Mouse (Mus musculus): ENCODE measurements around the gene Antxr1. TPM values are rescaled to one million over a fixed set of nuclear protein-coding genes. Genes with fewer than 3 reads are reported as not detected.

Gene Antxr1
- polyA plus RNA-seq (2015; fragmentation: Nextera tagmentation; extraction: Ambion mirVana): 5.9 and 6.9 TPM in 2 replicates

GRCm38 (mm10) chr6:87335091-87335934 is at the start of gene Antxr1:
Gene Antxr1, minus strand, starts transcription at chr6:87335821.
- peak within 1 kb of the TSS; percentile 94 for H3K27ac ChIP-seq (replicated peaks)
- 1% methylated on average over 54 of the region's 54 CpGs for WGBS
- DNase-seq (ENCODE audit: low spot score): peak; percentile 64
- peak within 1 kb of the TSS; percentile 88 for H3K9ac ChIP-seq (ENCODE audit: low read length)
- peak within 1 kb of the TSS; percentile 70 for H3K4me2 ChIP-seq (replicated peaks; ENCODE audit: low read depth)
- peak within 1 kb of the TSS; percentile 77 for H3K4me3 ChIP-seq (ENCODE audit: low read depth, low read length)
- no peaks in the 10 kb centered on the region for H3K36me3 ChIP-seq (ENCODE audit: control insufficient read depth, insufficient read depth, low read length)
- peak; percentile 69 for ATAC-seq (ENCODE audit: low FRiP score, low TSS enrichment)
- no peaks in the 10 kb centered on the region; the same call in 1 of the 2 replicates for H3K4me1 ChIP-seq (replicated peaks; ENCODE audit: control insufficient read depth, insufficient read depth)
- TF ChIP-seq EP300 (optimal IDR thresholded peaks at IDR 0.05) (peak; percentile 63), CTCF (IDR thresholded peaks at IDR 0.05; ENCODE audit: low read depth) (peak; percentile 67)
- H3K27me3 ChIP-seq (ENCODE audit: control insufficient read depth, insufficient read depth, low read length): no peaks in the 10 kb centered on the region
- no peaks in the 10 kb centered on the region for H3K9me3 ChIP-seq (ENCODE audit: control insufficient read depth, low read length)

- Histone ChIP-seq H3K36me3 (ENCODE audit: control insufficient read depth, insufficient read depth, low read length) (no peaks in the 10 kb centered on the region), H3K4me1 (replicated peaks; ENCODE audit: control insufficient read depth, insufficient read depth) (no peaks in the 10 kb centered on the region), H3K9me3 (ENCODE audit: control insufficient read depth, low read length) (no peaks in the 10 kb centered on the region), H3K9ac (ENCODE audit: low read length) (no peak overlapping the region), H3K4me3 (ENCODE audit: low read depth, low read length) (no peak overlapping the region), H3K27ac (replicated peaks) (no peak overlapping the region), H3K4me2 (replicated peaks; ENCODE audit: low read depth) (peak overlapping the region; percentile 62), H3K27me3 (ENCODE audit: control insufficient read depth, insufficient read depth, low read length) (no peaks in the 10 kb centered on the region)
- no peak for ATAC-seq (ENCODE audit: low FRiP score, low TSS enrichment)
- TF ChIP-seq CTCF (IDR thresholded peaks at IDR 0.05; ENCODE audit: low read depth): no peak
- no peak for TF ChIP-seq EP300 (optimal IDR thresholded peaks at IDR 0.05)
- no peak for DNase-seq (ENCODE audit: low spot score)
- WGBS: 29% methylated on average over 5 of the region's 6 CpGs
Measured at GRCm38 (mm10) chr6:87384761-87385160, 49.1 kb upstream of the Antxr1 start.

GRCm38 (mm10) chr6:87383926-87384691 is 48.5 kb upstream of the Antxr1 start:
- H3K36me3 ChIP-seq (ENCODE audit: control insufficient read depth, insufficient read depth, low read length): no peaks in the 10 kb centered on the region
- TF ChIP-seq EP300 (optimal IDR thresholded peaks at IDR 0.05) (no peak), CTCF (IDR thresholded peaks at IDR 0.05; ENCODE audit: low read depth) (peak; percentile 74)
- ATAC-seq (ENCODE audit: low FRiP score, low TSS enrichment) (no peak), DNase-seq (ENCODE audit: low spot score) (peak; percentile 63)
- no peaks in the 10 kb centered on the region for H3K27me3 ChIP-seq (ENCODE audit: control insufficient read depth, insufficient read depth, low read length)
- H3K4me3 ChIP-seq (ENCODE audit: low read depth, low read length): peak overlapping the region; percentile 33
- H3K4me1 ChIP-seq (replicated peaks; ENCODE audit: control insufficient read depth, insufficient read depth): no peaks in the 10 kb centered on the region
- H3K27ac ChIP-seq (replicated peaks): no peak overlapping the region
- H3K4me2 ChIP-seq (replicated peaks; ENCODE audit: low read depth): peak overlapping the region; percentile 62
- no peak overlapping the region for H3K9ac ChIP-seq (ENCODE audit: low read length)
- 11% methylated on average over 24 of the region's 24 CpGs for WGBS
- no peaks in the 10 kb centered on the region for H3K9me3 ChIP-seq (ENCODE audit: control insufficient read depth, low read length)

GRCm38 (mm10) chr6:87373057-87373456 is 37.4 kb upstream of the Antxr1 start, which contains the start of gene Gkn2:
Gene Gkn2, plus strand, starts transcription at chr6:87373357.
- no peak within 1 kb of the TSS for H3K4me2 ChIP-seq (replicated peaks; ENCODE audit: low read depth)
- H3K9ac ChIP-seq (ENCODE audit: low read length): no peak within 1 kb of the TSS
- no peaks in the 10 kb centered on the region for H3K9me3 ChIP-seq (ENCODE audit: control insufficient read depth, low read length)
- no peaks in the 10 kb centered on the region for H3K36me3 ChIP-seq (ENCODE audit: control insufficient read depth, insufficient read depth, low read length)
- H3K4me3 ChIP-seq (ENCODE audit: low read depth, low read length): no peak within 1 kb of the TSS
- TF ChIP-seq EP300 (optimal IDR thresholded peaks at IDR 0.05) (no peak), CTCF (IDR thresholded peaks at IDR 0.05; ENCODE audit: low read depth) (no peak)
- no peaks in the 10 kb centered on the region for H3K27me3 ChIP-seq (ENCODE audit: control insufficient read depth, insufficient read depth, low read length)
- no peak within 1 kb of the TSS for H3K27ac ChIP-seq (replicated peaks)
- 78% methylated on average over 9 of the region's 9 CpGs for WGBS
- DNase-seq (ENCODE audit: low spot score): no peak
- no peaks in the 10 kb centered on the region for H3K4me1 ChIP-seq (replicated peaks; ENCODE audit: control insufficient read depth, insufficient read depth)
- ATAC-seq (ENCODE audit: low FRiP score, low TSS enrichment): peak; percentile 59; the same call in 1 of the 2 replicates

- Histone ChIP-seq H3K4me2 (replicated peaks; ENCODE audit: low read depth) (no peak overlapping the region), H3K27me3 (ENCODE audit: control insufficient read depth, insufficient read depth, low read length) (no peaks in the 10 kb centered on the region), H3K9ac (ENCODE audit: low read length) (no peak overlapping the region), H3K9me3 (ENCODE audit: control insufficient read depth, low read length) (no peaks in the 10 kb centered on the region), H3K36me3 (ENCODE audit: control insufficient read depth, insufficient read depth, low read length) (no peaks in the 10 kb centered on the region), H3K4me3 (ENCODE audit: low read depth, low read length) (no peak overlapping the region), H3K27ac (replicated peaks) (no peak overlapping the region), H3K4me1 (replicated peaks; ENCODE audit: control insufficient read depth, insufficient read depth) (no peaks in the 10 kb centered on the region)
- DNase-seq (ENCODE audit: low spot score) (no peak), ATAC-seq (ENCODE audit: low FRiP score, low TSS enrichment) (no peak)
- no peak for TF ChIP-seq CTCF (IDR thresholded peaks at IDR 0.05; ENCODE audit: low read depth)
- TF ChIP-seq EP300 (optimal IDR thresholded peaks at IDR 0.05): no peak
- WGBS: 69% methylated on average over 5 of the region's 5 CpGs
Measured at GRCm38 (mm10) chr6:87369223-87369622, 33.6 kb upstream of the Antxr1 start.

Measured in stomach, postnatal 0 days (tissue).